Mouse (Mus musculus) brown adipose tissue, adult 24 weeks (tissue): Measurements from ENCODE around the gene Gm29609. TPM values are rescaled to one million over a fixed set of nuclear protein-coding genes. Genes with fewer than 3 reads are reported as not detected.
"Not testable (repeated sequence)": the region's sequence is repeated elsewhere in the genome, so short reads cannot be mapped to it uniquely, and the experiment has no call there.

Experiments
- H3K27ac ChIP-seq: fragments of 200-500 bp; replicated peaks from 2 replicates; pipeline ENCODE4 v1.5.1; 2012; ENCODE audit warnings: low read depth, mild to moderate bottlenecking, low read length
- H3K4me1 ChIP-seq: fragments of 200-500 bp; 2 replicates; pipeline ENCODE4 v1.6.1; 2012; ENCODE audit warnings: low read length, mixed read lengths; ENCODE audit not compliant: control insufficient read depth, insufficient read depth, insufficient read length
- H3K4me3 ChIP-seq: fragments of 200-500 bp; 2 replicates; pipeline ENCODE4 v1.5.1; 2012; ENCODE audit warnings: low read depth, mild to moderate bottlenecking, low read length, moderate library complexity; ENCODE audit not compliant: insufficient read depth
- polyA plus RNA-seq: library from polyadenylated mRNA; stranded (reverse); fragments of >200 nt; gene quantifications from 2 replicates; pipeline ENCODE4 v1.2.4, GENCODE M21; 2012; ENCODE audit not compliant: missing spikeins, insufficient read depth, insufficient read length

Gm29609 gene
- not detected in 2 replicates for polyA plus RNA-seq

DNA sequence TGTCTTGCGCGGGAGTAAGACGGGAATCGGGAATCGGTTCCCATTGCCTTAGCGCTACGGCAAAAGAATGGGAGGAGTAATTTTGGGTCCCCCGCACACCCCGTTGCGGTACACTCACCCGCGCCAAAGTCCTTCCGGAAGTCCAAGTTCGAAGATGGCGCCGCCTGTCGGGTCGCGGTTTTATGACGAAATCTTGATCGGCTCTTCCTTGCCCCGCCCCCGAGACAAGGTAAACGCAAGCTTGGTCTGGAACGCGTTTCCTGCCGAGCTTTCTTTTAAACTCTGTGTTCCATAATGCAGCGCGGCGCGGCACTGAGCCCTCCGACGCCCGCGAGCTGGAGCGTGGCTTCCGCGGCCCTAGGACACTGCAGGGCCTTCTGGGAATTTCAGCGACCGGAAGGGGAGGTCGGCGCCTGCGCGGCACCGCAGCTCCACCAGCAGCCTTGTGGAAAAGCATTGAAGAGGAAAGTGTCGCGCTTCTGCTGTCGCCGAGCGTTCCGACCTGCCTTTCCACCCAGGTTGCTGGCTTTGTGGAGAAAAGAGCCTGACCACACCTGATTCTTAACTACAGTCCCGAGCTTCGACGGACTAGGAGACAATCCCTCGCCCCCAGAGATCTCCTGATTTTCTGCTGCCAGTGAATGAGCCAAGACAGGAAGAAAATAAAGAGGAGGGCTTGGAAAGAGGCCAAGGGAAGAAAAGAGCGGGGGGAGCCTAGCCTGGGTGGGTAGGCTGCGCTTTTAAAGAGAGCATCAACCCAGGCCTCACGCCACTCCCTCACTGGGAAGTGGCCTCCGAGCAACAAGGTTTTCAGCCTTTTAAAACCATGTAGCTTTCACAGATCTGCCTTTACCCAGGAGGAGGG is at the start of gene Gm29609, which contains the start of gene Gtf3c2:
Gene Gm29609 (minus strand): TSS at position 146 of the 865 bp plus-strand sequence.
Gene Gtf3c2 (minus strand): TSS at position 379 of the 865 bp plus-strand sequence.
- H3K27ac ChIP-seq = peak within 1 kb of the TSS; percentile 95
- peak within 1 kb of the TSS; percentile 81 for H3K4me3 ChIP-seq
- H3K4me1 ChIP-seq = no peaks in the 10 kb centered on the region

DNA sequence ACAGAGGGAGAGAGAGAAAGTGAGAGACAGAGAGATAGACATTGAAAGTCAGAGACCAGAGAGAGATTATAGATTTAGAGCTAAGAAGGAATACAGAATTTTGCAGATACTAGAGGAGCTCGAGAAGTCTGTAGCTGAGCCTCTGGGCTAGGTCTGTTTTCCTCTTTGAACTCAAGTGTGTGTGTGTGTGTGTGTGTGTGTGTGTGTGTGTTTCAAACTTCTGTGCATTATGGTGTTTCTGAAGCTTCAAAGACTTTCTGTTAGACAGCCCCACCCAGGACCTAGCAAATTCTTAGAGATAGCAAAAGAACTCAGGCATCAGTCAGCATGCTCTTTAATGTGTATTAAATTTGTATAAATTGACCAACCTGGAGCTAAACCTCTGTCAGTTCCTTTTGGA is 46.9 kb upstream of the Gm29609 start:
- Histone ChIP-seq H3K4me3 (no peak overlapping the region), H3K4me1 (no peaks in the 10 kb centered on the region), H3K27ac (no peak overlapping the region)

DNA sequence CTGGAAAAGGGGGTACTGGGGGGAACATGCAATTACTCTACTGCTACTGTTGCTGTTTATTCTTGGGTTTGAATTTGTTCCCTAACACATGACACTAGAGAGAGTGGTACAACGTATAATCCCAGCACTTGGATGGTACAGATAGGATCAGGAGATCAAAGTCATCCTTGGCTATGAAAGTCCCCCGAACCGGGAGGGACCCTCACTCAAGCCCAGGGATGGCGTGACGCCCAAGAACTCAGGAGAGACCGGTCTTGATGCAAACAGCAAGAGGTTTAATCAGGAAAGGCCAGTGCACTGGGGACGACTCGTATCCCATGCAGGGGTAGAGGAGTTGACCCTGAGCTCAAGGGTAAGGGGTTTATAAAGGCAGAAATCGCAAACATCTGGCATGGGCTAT is 43.0 kb upstream of the Gm29609 start:
- no peak overlapping the region for H3K27ac ChIP-seq
- H3K4me1 ChIP-seq = no peaks in the 10 kb centered on the region

DNA sequence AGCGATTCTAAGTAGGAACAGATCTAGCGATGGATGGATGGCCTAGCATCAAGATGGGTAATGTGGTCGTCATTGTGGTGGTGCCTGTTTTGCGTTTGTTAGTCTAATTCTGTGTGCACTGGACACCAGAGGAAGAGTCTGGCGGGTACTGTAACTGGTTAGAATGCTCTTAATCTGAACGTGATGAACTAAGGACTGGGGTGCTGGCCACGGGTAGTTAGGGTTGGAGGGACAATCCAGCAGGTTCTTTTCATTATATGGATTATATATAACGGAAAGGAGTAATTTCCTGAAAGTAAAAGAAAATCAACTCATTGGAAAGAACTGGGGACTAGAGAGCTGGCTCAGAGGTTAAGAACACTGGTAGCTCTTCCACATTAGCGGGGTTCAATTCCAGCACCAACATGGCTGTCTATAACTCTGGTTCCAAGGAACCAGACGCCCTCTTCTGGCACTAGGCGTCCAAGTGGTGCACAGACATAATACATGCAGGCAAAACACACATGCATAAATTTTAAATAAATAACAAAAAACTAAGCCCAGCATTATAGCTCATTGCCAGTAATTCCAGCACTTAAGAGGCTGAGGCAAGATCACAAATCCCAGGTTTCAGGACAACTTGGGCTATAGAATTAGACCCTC is 41.7 kb upstream of the Gm29609 start:
- no peaks in the 10 kb centered on the region for H3K4me1 ChIP-seq
- H3K27ac ChIP-seq = peak overlapping the region; percentile 72
- peak overlapping the region; percentile 78 for H3K4me3 ChIP-seq

More for the DNA sequence above, 43.0 kb upstream of the Gm29609 start:
- H3K4me3 ChIP-seq = no peak overlapping the region

DNA sequence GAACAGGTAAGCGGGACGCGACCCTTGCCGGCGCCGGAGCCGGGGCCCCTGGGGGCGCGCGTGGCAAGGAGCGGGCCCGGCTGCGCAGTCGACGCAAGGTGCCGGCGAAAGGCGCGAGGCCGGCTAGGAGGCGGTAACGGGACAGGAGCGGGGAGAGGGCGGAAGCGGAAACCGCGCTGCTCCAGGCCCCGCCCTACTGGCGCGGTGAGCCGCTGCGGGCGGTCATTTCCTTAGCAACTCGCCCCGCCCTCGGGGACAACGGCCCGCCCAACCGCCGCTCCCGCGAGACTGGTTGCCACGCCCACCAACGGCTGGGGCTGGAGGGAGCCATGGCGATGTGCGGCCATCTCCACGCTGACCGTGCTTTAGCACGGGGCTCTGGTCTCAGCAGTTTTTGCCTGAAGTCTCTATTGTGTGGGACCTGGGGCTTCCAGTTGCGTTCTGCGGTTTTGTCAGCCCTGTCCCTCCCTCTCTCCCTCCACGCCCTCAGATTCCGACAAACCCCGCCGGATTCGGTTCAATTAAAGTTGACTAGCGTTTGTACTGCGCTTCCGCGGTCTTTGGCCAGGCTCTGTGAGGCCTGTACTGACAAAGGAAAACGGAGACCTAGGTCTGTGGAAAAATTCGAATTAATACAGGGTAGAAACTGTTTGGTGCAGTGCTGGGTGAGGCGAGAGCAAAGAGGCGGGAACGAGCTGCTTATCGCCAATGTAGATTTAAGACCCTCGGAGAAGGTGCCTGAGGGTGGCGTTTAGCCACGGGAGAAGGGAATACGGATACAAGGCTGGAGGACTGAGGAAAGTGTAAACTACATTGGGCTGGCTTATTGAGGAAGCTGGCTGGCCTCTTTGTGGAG is 41.0 kb upstream of the Gm29609 start, which contains the start of gene Ppm1g:
Gene Ppm1g (minus strand): TSS at position 240 of the 856 bp plus-strand sequence.
- H3K4me3 ChIP-seq = peak within 1 kb of the TSS; percentile 93
- H3K27ac ChIP-seq = peak within 1 kb of the TSS; percentile 72
- H3K4me1 ChIP-seq = no peaks in the 10 kb centered on the region

DNA sequence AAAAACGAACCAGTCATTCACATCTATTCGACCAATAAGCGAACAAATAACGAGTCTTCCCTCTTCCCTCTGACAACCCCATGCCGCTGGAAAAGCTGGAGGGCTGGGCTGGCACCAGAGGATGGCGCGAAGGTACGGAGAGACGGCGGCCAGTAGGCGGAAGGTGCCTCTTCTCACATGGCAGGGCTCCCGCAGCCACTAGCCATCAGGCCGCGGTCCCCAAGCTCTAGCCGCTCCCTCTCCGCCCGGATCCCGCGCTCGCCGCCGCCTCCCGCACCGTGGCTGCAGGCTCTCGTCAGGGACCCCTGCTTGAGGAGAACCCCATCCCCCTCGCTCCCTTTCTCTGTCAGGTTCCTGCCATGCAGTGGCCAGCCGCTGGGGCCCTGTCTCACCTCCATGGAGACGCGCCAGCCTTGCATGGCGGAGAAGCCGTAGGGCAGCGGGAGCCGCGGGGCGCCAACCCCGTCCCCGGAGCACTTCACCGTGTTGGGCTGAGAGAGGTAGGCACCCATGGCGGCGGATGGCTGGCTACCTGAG is 40.3 kb upstream of the Gm29609 start:
- no peaks in the 10 kb centered on the region for H3K4me1 ChIP-seq
- H3K4me3 ChIP-seq = peak overlapping the region; percentile 93
- H3K27ac ChIP-seq = peak overlapping the region; percentile 64

DNA sequence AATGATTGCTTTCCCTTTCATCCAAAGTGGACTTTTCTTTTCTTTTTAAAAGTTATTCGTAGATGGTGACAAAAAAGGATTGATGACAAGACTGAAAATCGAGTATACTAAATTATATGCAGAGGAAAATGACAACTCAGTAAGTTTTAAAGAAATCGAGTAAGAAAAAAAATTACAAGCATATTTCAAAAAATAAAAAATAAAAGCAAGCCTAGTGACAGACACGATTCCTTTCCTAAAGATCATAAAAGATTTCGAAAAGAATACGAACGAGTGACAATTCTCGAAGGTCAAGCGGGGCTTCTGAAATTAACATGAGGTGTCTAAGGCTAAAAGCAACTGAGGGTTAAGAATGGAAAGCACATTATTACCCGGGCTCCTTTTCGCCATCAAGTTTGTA is 39.8 kb upstream of the Gm29609 start:
- H3K27ac ChIP-seq = peak overlapping the region; percentile 64; the same call in 1 of the 2 replicates
- H3K4me3 ChIP-seq = peak overlapping the region; percentile 93
- no peaks in the 10 kb centered on the region for H3K4me1 ChIP-seq

DNA sequence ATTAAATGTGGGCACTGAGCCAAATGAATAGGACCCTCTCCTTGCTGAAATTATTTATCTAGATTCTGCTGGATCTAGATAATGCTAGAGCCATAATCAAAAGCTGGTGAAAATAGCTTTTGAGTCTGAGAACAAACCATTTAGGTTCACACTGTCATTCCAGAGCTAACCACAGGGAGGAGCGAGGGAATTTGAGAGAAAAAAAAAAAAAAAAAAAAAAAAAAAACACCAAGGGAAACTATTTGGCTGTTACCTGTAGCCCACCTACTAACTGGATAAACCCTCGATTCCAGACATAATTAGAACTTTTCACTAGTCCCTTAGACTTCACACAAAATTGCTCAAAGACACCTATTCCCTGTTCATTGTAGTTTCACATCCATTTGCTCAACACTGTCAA is 39.4 kb upstream of the Gm29609 start:
- no peak overlapping the region for H3K27ac ChIP-seq
- no peaks in the 10 kb centered on the region for H3K4me1 ChIP-seq
- no peak overlapping the region for H3K4me3 ChIP-seq

DNA sequence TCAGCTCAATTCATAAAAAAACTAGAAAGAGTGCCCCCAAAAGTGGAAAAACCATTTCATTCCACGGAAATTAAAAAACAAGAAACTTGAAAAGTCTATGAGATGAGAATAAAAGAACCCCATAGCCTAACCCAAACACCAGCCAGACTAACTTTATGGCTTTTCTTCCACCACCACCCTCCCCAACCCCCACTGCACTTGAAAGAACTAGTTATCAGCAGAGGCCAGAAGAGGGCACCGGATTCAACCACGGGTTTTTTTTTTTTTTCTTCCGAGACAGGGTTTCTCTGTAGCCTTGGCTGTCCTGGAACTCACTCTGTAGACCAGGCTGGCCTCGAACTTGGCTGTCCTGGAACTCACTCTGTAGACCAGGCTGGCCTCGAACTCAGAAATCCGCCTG is 38.6 kb upstream of the Gm29609 start:
- Histone ChIP-seq H3K4me3 (no peak overlapping the region), H3K27ac (no peak overlapping the region), H3K4me1 (no peaks in the 10 kb centered on the region)

DNA sequence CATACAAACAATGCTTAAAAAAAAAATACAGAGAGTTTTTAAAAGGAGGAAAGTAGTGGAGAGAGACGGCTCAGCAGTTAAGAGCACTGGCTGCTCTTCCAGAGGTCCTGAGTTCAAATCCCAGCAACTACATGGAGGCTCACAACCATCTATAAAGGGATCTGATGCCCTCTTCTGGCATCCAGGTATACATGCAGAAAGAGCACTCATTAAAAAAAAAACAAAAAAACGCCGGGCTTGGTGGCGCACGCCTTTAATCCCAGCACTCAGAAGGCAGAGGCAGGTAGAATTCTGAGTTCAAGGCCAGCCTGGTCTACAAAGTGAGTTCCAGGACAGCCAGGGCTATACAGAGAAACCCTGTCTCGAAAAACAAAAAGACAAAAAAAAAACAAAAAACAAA is 36.8 kb upstream of the Gm29609 start:
- not testable (repeated sequence) for H3K27ac ChIP-seq, H3K4me3 ChIP-seq, H3K4me1 ChIP-seq

DNA sequence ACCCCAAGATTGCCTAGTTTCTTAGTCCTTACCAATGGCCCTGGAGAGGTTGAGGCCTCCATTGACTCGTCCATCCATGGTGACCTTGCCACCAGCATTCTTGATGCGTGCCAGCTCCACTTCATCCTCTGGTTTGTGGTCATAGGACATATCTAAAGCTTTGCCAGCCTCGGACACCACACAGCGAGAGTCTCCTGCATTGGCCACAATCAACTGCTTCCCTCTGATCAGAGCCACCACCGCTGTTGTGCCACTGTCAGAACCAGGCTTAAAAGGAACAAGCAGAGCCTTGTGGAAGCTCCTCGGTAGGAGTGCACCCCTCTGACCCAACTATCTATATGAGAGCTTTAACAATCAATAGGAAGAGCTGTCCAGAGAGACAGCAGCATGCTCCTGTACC is 24.7 kb upstream of the Gm29609 start:
- H3K4me1 ChIP-seq = no peaks in the 10 kb centered on the region; the same call in 1 of the 2 replicates
- H3K4me3 ChIP-seq = no peak overlapping the region
- no peak overlapping the region for H3K27ac ChIP-seq

DNA sequence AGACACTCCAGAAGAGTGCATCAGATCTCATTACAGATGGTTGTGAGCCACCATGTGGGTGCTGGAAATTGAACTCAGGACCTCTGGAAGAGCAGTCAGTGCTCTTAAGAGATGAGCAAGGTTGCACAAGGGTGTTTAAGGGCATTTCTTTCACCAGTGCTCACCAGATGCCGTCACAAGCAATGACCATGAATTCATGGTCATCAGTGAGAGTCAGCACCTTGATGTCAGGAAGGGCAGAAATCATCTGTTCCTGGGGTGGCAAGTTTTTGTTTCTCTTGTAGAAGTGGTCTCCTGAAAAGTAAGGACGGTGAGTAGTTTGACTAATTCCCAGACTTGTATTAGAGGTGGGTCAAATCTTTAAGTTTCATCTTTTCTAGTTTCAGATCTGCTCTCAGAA is 24.2 kb upstream of the Gm29609 start:
- no peak overlapping the region for H3K27ac ChIP-seq
- H3K4me1 ChIP-seq = no peaks in the 10 kb centered on the region; the same call in 1 of the 2 replicates
- H3K4me3 ChIP-seq = no peak overlapping the region

DNA sequence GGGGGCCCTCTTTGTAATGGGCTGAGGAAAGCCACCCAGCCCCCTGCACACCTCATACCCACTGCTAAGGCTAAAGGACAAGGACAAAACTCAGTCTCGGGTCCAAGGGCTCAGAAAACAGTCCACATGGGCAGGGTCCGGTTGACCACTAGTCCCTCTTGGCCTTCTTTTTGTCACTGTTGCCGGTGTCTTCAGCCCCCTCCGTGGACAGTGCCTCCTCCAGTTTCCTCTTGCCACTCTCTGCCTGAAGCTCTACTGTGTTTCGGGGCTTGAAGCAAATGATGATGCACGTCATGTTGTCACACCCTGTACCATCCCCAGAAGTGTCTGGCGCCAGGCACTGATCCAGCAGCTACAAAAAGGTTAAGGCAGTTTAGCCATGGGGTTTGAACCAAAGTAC is 23.2 kb upstream of the Gm29609 start:
- no peak overlapping the region for H3K27ac ChIP-seq
- peak overlapping the region; percentile 69 for H3K4me3 ChIP-seq
- H3K4me1 ChIP-seq = no peaks in the 10 kb centered on the region; the same call in 1 of the 2 replicates

DNA sequence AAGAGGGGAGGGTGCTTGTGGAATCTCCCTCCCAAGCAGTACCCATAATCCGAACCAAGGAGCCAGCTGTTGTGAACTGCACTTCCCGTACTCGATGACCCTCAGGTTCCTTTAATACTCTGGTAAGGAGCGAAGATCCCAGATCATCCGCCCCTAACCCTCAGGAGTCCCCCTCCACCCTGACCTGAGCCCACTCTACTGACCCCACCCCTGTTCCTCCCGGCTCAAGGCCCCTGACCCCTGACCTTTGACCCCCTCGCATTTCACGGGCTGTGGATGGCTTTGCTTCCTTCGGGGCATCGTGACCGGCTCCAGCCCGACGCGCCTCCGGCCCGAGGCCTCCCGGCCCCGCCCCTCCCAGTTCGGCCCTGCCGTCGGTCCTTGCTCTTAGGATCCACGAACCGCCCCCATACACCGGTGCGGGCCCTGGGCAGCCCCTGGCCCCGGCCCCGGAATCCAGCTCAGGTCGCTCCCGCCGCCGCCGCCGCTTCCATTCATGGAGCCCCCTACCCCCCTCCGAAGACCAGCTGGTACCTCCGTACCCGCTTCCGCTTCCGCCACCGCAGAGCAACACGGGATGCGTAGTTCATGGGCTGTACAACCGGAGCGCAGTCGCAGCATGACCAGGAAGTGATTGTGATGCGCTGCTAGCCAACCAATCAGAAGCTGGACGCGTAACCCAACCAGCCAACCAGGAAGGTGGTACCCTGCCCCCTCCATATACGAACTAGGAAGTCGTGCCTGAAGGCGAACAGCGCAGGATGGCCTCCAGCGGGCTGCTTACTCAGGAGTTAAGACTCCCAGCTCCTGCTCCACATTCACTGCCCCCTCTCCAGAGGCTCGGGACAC is 22.3 kb upstream of the Gm29609 start, which contains the start of gene Zfp513:
Gene Zfp513 (minus strand): TSS at position 562 of the 849 bp plus-strand sequence.
- Histone ChIP-seq H3K4me3 (peak within 1 kb of the TSS; percentile 69), H3K4me1 (no peaks in the 10 kb centered on the region; the same call in 1 of the 2 replicates), H3K27ac (peak within 1 kb of the TSS; percentile 85)
